Mouse (Mus musculus) frontal cortex, postnatal 25 days (tissue): ENCODE measurements around the gene Mapk3.

Experiments
- DNase-seq, 2 experiments: peaks; one replicate each; pipeline ENCODE4 v3.0.0; 2022; ENCODE audit warnings: low spot score in 2 of 2

The Mapk3 gene

DNA sequence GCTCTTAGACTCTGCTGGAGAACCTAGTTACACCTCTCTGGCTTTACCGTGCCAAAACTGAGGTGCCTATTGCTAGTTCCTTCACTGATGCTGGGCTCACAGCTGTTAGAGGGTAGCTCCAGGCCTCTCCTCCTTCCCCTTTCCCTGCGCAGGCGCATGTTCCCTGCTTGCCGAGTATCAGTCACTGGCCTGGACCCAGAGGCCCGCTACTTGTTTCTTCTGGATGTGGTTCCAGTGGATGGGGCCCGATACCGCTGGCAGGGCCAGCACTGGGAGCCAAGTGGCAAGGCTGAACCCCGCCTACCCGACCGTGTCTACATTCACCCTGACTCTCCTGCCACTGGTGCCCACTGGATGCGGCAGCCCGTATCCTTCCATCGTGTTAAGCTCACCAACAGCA lies 23.3 kb downstream of the Mapk3 start:
- no peak for DNase-seq

DNA sequence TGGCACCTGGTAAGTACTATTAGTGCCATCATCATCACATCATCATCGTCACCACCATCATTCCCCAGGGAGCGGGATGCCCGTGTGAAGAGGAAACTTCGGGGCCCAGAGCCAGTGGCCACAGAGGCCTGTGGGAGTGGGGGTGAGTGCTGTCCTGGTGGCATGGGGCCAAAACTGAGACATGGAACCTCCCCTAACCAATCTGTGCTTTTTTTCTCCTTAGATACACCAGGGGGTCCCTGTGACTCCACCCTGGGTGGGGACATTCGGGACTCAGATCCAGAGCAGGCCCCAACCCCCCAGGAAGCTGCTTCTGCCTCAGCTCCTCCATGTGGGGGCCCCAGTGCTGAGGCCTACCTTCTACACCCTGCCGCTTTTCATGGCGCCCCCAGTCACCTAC lies 25.1 kb downstream of the Mapk3 start:
- no peak for DNase-seq

DNA sequence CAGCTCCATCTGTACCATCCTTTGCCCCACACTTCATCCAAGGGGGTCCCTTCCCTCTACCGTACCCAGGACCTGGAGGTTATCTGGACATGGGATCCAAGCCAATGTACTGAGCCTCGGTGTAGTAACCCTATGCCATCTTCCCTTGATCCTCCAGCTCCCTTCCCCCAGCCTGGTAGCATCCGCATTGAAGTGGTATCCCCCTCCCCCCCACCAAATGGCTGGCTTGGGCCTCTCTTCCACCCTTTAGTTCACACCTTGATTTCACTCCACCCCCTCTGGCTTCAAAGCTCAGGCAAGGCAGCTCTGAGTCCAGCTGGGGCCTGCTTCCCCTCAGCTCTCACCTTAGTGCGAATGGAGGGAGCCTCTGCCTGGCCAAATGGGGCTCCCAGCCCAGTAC lies 25.7 kb downstream of the Mapk3 start:
- no peak for DNase-seq

DNA sequence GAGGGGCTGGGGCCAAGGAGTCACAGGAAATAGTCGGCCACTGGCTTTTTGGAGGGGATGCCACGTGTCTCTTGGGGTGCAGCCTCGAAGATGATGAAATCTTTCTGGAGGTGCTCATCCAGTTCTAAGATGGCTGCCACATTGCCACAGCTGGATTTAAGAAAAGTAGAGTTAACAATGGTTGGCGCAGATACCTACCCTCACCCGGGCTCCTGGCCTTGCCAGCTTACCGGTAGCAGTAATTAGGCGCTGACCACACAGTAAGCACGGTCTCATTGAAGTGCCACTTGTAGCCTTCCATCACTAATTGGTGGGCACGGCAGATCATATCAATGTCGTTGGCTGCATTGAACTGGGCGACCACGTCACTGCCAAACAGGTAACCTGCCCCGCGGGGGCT lies 26.7 kb downstream of the Mapk3 start:
- DNase-seq = no peak

DNA sequence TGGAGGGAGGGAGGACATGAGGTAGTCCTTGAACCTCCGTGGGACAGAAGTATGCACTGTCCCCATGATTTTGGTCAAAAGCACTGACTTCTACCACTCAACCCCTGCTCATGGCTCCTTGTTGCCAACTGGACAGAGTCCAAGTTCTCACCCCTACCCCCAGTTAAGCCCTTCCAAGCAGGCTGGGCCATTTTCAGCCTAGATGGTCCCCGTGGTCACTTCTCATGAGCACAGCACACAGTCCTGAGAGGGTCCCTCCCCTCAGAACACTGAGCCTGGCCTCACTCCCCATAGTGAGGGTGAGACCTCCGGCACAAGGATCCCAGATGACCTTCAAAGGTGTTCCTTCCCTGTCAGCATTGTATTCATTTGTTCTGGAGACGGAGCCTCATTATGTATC lies 29.7 kb downstream of the Mapk3 start:
- no peak for DNase-seq

DNA sequence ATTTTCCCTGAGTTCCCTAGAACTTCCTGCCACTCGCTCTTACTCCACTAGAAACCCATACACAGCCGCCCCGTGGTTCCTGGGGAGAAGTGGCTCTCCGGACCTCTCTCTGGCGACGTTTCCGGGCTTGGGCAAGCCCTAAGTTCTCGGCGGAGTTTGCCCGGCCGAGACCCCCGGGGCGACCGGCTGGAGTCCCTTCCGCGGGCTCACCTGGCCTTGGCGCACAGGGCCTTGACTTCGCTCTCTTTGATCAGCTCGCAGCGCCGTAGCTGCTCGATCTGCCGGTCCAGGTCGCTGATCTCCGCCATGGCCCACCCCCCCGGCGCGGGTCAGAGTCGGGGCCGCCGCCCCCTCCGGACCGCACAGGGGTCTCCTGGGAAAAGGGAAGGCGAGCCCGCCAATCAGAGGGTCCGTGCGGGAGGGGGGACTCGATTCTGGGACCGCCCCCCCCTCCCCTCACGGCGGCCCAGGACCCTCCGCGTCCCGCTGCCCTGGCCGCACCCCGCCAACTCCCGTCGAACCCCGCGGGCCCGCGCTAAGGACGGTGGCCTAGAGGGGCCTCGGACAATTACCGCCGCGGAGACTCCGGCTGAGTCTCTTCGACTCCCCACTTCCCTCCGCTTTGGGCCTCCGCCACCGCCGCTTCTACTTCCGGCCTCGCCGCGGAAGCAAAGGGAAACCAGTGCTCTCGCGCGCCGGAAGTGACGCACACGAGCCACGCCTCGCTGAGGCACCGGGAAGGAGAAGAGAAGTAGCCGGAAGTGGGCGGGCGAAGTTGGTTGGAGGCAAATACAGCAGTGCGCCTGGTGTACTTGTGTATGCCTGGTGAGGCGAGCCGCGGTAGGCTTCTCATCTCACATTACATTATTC lies 32.7 kb downstream of the Mapk3 start, which contains the start of gene Ppp4c:
Ppp4c (minus strand) TSS at position 646 of the 870 bp plus-strand sequence.
- DNase-seq = peak; percentile 85 to 95

DNA sequence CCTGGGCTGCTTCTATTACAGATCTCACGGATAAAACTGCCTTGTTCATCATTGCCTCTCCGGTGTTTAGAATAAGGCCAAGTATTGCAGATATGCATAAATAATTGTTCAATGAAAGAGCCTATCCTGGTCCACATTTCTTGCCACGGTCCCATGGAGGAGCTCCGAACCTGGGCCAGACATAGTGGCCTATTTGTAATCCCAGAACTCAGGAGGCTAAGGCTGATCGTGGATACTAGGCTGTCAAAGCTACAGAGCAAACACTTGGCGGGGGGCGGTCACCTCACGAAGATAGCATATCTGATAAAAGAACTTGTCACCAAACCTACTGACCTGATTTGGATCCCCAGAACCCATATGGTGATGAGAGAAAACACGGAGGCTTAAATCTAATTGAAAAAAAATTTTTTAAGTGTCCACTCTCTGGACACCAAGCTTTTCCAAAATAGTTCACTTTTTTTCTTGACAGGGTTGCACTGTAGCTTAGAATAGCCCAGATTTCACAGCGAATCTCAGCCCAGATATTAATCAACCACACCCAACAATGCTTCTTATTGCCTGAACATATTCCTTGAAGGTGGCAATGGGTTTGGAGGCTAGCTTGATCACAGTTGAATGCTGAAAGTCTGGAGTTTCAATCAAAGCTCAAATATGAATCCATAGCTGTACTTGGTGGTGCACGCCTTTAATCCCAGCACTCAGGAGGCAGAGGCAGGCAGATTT lies 33.5 kb downstream of the Mapk3 start:
- no peak for DNase-seq

DNA sequence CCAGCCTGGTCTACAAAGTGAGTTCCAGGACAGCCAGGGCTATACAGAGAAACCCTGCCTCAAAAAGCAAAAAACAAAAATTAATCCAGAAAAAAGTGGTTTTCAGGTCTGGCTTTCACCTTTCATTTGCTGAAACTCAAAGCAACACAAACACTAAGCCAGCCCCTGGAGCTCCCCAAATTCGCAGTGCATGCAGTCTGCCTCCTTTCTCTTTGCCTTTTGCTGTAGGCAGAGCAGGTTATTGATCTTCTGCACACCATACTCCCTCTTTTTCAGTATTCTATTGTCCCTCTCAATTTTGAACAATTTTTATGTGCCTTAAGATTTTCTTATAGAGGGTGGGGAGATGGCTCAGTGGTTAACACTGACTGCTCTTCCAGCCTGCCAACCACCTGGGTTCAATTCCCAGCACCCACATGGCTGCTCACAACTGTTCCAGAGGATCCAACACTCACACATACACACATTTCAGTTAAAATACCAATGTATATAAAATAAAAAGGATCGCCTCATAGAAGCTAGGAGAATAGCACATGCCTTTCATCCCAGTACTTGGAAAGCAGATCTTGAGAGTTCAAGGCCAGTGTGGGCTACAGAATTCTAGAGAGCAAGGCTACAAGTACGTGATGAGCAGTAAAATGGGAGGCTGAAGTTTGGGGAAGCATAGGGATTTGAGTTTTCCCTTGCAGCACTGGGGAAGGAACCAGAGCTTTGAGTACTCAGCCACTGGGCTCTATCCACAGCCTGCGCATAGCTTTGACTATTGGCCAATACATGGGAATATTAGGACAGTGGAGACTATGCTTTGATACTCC lies 34.3 kb downstream of the Mapk3 start:
- no peak for DNase-seq

DNA sequence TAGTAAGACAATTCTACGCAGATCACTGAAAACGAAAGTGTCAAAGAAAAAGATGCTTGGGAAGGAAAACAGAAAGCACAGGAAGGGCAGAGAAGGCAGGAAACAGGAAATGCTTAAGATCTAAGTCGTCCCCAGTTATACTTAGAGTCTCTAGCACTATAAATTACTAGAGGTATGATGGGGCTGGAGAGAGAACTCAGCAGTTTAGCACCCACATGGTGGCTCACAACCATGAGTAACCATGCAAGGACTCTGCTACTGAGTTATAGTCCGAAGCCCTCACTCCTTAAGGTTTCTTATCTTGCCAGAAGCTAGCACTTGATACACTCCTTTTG lies 34.8 kb downstream of the Mapk3 start:
- DNase-seq = no peak

DNA sequence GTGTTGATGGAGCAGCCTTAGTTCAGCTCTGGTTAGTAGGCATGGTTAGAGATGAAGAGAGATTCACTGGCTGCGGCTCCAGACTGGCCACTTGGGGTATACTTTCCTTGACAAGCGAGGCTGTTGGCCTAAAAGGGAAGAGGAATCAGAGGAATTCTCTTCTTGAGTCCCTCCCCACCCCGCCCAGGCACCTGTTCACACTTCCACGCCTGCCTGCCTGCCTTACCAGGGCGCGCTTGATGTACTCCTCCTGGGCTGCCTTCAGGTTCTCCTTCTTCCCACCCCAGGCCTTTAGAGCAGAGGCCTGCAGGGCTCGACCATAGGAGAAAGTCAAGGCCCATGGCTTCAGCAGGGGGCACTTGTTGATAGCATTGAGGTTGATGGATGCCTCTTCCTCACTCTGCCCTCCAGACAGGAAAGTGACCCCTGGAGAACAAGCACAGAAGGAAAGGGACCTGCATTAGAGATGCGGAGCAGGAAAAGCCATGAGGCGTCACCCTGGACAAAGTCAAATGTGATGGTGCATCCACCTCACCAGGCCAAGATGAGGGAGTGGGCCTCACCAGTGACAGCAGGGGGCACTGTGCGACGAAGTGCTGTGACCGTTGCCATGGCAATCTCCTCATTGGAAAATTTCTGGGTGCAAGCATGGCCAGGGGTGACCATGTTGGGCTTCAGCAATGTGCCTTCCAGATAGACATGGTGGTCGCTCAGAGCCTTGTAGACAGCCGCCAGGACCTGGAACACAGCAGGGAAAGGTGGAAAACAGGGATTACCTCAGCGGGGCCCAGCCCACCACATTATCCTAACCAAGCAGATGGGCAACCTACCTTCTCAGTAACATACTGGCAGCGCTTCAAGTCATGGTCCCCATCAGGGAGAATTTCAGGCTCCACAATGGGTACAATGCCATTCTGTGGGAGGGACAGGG lies 36.3 kb downstream of the Mapk3 start:
- no peak for DNase-seq

DNA sequence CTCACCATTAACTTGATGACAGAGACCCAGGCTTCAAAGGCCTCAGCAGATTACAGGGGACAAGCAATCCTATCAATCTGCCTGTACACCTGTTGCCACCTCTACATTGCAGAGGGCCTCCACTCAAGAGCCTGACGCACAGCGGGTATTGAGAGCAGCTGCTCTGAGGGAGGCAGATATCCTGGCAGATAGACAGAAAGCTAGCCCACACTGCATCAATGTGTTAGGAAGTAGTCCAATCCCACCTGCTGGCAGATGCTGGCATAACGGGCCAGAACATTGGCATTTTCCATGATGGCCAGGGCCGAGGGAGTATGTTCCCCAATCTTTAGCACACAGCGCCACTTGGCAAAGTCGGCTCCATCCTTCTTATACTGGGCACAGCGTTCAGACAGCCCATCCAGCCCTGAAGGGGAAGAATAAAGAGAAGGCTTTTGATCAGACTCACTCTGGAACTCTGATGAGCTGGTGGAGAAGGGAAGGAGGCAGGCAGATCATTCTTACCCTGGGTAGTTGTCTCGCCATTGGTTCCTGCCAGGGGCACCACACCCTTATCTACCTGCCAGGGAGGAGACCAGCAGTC lies 37.0 kb downstream of the Mapk3 start:
- no peak for DNase-seq

DNA sequence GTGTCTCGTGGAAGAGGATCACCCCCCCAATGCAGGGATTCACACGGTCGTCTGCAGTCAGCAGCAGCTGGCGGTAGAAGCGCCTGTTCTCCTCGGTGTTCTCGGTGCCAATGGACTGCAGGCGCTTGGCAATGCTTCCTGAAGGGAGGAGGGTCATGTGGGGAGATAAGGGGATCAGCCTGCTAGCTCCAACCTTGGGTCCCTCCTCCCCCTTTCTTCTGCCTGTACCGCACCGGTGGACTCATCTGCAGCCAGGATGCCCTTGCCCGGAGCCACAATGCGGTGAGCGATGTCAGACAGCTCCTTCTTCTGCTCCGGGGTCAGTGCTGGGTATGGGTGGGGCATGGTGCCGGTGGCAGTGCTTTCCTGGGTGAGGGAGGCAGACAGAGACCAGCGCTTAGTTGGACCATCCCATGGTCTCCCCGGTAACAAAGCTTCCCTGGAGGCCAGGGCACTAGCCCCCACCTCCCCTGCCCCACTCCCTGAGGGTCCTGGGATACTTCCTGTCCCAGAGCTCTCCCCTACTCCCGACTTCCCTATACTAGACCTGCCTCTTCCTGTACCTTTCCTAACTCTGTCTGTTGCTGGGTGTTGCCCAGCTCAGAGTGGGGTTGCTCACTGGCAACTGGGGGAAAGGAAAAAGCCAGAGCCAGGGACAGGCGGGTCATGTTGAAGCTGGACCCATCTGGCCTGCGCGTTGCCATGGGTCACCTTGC lies 38.2 kb downstream of the Mapk3 start, which contains the start of gene Fam57b:
Fam57b (plus strand) TSS at position 258 of the 716 bp plus-strand sequence.
- no peak for DNase-seq

DNA sequence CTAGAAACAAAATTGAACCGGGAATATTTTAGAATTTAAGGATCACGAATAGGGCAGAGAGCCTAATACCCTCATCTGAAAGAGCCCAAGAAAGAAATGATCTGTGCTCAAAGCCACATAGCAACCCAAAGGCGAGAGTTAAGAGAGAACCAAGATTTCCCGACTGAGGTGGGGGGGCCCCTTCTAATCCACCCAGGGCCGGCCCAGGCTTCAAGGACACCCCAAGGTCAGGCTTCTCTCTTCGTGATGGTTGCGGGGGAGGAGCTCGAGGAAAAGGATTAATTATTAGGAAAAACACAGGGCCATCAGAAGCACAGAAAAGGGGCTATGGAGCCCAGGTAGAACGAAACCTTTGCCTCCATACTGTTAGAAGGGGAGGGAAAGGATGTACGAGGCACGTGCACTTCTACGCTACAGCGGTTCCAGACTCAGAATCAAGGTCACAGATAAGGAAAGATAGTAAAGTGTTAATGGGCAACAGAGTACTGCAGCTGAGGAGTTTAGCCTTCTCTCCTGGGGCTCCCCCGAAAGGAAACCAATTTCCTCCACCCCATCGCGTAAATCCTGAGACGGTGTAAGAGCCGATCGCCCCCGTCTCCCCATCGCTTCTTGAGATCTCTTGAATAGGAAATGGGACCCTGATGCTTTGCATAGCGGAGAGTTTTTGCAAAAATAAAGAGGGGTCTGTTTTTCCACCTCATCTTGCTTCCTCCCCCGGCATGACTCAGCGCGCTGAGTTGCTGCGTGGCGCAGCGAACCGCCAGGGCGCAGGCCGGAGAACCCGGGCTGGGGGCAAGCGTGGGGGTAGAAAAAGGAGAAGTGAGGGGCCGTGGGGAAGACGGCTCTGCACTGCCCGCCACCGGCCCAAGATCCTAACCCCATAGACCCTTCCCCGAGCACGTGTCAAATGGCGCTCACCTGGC lies 39.0 kb downstream of the Mapk3 start:
- no peak for DNase-seq

DNA sequence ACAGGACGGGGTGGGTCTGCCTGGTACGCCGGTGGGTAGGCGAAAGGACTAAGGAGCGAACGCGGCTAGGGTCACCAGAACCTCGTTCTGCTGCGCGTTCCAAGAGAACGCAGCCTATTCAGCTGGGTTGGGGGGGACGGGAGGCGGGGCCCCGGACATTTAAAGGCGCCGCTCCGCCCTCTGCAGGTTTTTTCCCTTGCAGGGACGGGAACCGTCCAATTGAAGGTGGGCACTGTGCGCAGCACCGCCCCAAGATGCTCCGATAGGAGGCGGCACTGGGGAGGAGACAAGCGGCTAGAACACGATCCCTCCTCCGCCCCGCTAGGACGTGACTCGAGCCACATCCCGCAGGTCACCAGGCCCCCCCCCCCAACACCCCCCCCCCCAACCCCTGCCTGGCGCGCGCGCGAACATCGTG lies 39.7 kb downstream of the Mapk3 start:
- peak; percentile 91 to 96 for DNase-seq

DNA sequence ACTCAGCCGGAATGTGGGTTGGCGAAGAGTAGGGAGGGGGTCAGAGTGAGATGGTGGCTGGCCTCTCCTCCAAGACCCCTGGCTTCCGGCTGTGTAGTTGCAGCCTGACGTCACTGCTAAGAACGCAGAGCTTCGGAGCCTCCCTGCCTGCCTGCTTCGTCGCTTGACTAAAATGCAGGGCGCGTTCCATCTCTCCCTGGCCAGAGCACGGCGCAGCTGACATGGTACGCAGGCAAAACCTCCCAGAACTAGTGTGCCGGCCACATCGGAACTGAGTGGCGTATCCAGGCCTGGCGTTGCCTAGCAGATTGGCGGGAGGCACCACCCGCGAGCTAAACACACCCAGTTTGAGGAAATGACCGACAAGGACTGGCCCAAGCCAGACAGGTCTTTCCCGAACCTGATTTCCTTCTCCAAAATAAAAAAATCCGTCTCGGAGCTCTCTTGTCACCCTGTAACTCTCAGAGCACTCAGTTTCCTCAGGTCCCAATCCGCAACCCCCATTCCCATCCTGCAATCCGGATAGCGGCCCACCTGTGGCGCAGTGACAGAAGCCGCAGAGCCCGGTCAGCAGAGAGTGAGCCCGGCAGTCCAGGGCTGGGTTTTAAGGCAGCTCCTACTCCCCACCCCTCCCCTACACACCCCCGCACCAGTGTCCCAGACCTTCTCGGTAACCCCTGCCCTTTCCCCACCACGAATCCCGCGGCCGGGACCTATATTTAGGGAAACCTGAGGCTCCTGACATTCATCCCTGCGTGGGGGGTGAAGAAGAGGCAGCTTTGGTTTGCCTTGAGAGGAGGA lies 40.3 kb downstream of the Mapk3 start:
- DNase-seq = peak; percentile 60 to 71

DNA sequence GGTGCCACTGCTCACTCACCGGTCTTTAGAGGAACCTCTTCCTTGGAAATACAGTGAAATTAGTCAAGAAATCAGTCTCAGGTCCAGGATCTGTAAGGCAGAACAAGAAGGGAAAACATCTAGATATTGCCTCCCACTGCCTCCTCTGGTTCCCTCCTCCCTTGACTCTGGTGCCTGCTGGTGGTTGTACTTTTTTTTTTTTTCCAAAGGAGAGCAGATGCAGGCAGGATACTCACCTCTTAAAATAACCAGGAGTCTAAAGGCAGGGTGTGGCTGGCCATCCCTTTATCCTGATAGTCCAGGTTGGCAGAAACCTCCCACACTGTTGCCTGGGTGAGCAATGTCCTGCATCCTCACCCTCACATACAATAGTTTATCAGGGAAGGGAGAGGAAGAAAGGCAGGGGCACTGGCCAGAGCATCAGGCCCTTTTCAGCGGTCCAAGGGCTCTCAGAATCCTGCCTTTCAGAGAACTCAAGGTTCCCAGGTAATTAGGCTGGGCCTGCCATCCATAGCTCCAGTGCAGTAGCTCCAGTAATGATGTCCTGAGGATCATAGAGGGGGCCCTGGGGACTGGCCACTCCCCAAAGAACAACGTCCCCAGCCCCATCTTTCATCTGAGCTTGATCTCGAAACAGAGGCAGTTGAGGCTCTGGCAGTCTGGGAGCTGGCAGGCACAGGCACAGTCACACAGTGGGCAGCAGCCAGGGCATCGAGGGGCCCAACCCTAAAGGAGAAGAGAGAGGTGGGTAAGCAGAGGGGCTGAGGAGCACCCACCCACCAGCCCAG lies 41.1 kb downstream of the Mapk3 start:
- no peak for DNase-seq

DNA sequence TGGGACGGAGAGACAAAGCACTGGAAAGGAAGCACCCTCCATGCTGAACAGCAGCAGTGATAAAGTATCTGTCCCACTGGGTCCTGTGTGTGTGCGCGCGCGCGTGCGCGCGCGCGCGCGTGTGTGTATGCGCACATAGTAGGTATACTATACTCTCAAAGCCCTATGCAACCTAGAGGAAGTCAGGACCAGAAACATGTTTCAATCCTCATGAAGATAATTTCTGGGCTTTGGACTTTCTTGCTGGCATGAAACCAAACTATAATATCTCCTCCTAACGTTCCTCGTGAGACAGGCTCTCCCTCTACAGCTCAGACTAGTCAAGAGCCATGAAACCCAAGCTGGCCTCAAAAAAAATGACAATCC lies 41.6 kb downstream of the Mapk3 start:
- DNase-seq = no peak
